Mouse (Mus musculus) spleen, adult 2 months (tissue): Measurements from ENCODE around the gene Mboat2.

ENCODE experiments used
- CTCF ChIP-seq: fragments of 200-500 bp; IDR thresholded peaks from 2 replicates; pipeline ENCODE4 v1.5.1; 2011; ENCODE audit warnings: mild to moderate bottlenecking, inconsistent platforms; ENCODE audit not compliant: insufficient read depth, insufficient read length, insufficient replicate concordance; ENCODE audit errors: extremely low read depth
- POLR2A ChIP-seq: fragments of 200-500 bp; IDR thresholded peaks from 2 replicates; pipeline ENCODE4 v1.6.1; 2011; ENCODE audit warnings: low read depth, low read length, inconsistent platforms

DNA sequence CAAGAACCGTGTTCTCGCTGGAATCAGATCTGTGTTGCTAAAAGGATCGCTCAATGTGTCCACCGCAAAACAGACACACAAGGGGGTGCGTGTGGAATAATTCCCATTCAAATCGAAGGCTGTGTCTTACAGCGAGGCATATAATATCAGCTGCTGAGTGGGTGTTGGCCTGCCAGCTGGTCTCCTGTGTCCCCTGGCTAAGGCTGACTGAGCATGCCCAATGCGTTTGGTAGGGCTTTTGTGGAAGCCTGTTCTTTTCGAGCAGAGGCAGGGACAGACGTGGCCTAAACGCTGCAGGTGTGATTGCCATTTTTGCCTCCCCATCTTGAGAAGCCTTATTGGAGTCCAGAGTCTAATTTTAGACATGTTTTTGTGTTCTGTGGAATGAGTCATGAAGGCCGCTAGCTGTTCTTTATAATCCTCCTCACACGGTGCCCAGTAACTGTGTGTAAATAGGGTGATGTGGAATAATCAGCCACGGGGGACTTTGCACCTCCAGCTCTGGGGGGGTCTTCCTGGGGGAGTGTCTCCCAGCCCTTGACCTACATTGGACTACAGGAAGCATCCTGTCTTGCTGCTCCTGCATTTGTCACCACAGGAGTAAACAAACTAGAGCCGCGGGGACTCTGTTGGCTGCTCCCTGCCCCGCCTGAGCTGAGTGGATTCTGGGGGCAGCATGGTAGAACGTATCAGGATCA is 97.5 kb downstream of the Mboat2 start:
- TF ChIP-seq CTCF (no peak), POLR2A (no peak)
